Mouse (Mus musculus) lung, embryonic 15.5 days (tissue): ENCODE results near the gene Pcnp. TPM values are rescaled to one million over a fixed set of nuclear protein-coding genes. Genes with fewer than 3 reads are reported as not detected.

Experiments used
- microRNA-seq: library from miRNA; unstranded; fragments of <30 nt; microRNA quantifications from one replicate; pipeline ENCODE4, GENCODE M21; 2016
- polyA plus RNA-seq: library from polyadenylated mRNA; unstranded; fragments of >200 nt; fragmentation: Nextera tagmentation; extraction: Ambion mirVana; gene quantifications from 2 replicates; pipeline ENCODE4 v1.2.1, GENCODE M21; 2015

Gene Pcnp
- polyA plus RNA-seq, 1 experiment from 2014 or later = 240 TPM

Small RNA genes lying within 50 kb of the gene (microRNA-seq; reads per million reads assigned to microRNA genes)
- gene Gm24047 = not detected

Other genes starting within 250 kb of the Pcnp start
- gene Nfkbiz, start 190.8 kb downstream of the Pcnp start, polyA plus RNA-seq = 7.5 and 8.0 TPM in 2 replicates
- gene Nxpe3, start 134.5 kb downstream of the Pcnp start, polyA plus RNA-seq = 1.2 and 1.3 TPM in 2 replicates
- 9.7 and 10.7 TPM in 2 replicates for gene Cep97, start 94.9 kb downstream of the Pcnp start, polyA plus RNA-seq
- 687 and 756 TPM in 2 replicates for gene Rpl24, start 63.5 kb downstream of the Pcnp start, polyA plus RNA-seq
- gene Zbtb11, start 55.9 kb downstream of the Pcnp start, polyA plus RNA-seq = 17.9 and 18.2 TPM in 2 replicates
- 25.4 TPM in 2 replicates for gene Trmt10c, start 8.1 kb upstream of the Pcnp start, polyA plus RNA-seq
- gene Senp7, start 18.6 kb upstream of the Pcnp start, polyA plus RNA-seq = 26.2 and 27.0 TPM in 2 replicates
- 0.08 and 0.10 TPM in 2 replicates for gene Impg2, start 174.6 kb upstream of the Pcnp start, polyA plus RNA-seq